Mouse (Mus musculus) layer of hippocampus, adult 18-20 months (tissue): ENCODE results near the gene Dcakd. TPM values are rescaled to one million over a fixed set of nuclear protein-coding genes. Genes with fewer than 3 reads are reported as not detected.
A peak's percentile ranks its signal among the peaks of the same experiment; 100 is the strongest.

Experiments used
- DNase-seq, 2 experiments: peaks; one replicate each; pipeline ENCODE4 v3.0.0; 2022; ENCODE audit warnings: low spot score in 2 of 2
- long read RNA-seq: library from polyadenylated mRNA; stranded (forward); transcript quantifications from one replicate; pipeline ENCODE4 v2.0.0, GENCODE M21; 2021
- total RNA-seq, 2 experiments: library from RNA; stranded (reverse); gene quantifications; 2 replicates each; pipeline ENCODE4 v1.2.3; 2021

The Dcakd gene
- 10 to 100 TPM; 68.9 to 69.0 TPM for total RNA-seq
- long read RNA-seq, transcript Dcakd-201 (5 exons, 1,744 nt) = major isoform, 71 of 88 reads
- long read RNA-seq, partial matches to known transcripts = 5 of 88 reads
- long read RNA-seq, other reads (novel, unspliced or antisense) = 12 of 88 reads

DNA sequence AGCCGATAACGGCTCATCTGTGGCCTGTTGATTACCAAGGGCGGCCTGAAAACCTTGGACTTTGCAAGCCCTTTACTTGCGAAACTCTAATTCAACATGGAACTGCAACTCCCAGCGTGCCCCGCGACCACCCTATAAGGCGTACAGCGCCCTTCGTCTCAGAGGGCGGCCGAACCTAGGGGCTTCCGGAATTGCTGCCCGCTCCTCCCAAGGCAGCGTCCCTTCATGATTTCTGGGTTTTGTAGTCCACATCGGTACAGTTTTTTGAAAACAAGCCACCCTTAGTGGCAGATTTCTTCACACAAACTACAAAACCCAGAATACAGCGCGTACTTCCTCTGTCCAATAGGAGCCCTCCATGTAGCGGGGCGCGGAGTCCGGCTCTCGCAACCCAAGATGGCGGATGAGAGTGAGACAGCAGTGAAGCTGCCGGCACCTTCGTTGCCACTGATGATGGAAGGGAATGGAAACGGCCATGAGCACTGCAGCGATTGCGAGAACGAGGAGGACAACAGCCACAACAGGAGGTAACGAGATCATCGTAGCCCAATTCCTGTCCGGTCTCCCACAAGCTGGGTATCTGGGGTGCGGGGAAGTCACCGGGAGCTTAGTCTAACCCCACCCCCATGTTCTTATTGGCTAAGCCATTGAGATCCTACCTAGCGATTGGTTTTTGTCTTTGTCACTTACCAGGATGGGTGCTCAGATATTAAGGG lies at the start of gene Dcakd, which contains the start of gene Nmt1:
Gene Dcakd, minus strand, starts transcription at position 158 of the 716 bp plus-strand sequence.
Gene Nmt1, plus strand, starts transcription at position 15 of the 716 bp plus-strand sequence.
- DNase-seq = peak; percentile 95 to 97

DNA sequence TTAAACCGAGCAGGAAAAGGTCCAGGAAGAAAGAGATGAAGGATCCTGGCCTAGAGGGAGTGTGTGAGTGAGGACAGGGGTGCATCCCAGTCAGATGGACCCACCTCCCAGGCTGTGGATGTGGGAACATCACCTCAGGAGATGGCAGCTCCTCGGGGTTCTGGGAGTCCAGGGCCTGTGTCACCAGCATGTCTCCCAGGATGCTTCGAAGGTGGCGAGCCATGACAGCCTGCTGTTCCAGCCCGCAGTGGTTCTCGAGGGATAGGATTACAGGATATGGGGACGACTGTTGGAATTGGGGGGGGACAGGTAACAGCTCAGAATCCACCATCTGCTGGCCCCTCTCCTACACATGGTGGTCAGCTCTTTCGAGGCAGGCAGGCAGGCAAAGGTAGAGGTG lies 48.4 kb upstream of the Dcakd start:
- no peak for DNase-seq

DNA sequence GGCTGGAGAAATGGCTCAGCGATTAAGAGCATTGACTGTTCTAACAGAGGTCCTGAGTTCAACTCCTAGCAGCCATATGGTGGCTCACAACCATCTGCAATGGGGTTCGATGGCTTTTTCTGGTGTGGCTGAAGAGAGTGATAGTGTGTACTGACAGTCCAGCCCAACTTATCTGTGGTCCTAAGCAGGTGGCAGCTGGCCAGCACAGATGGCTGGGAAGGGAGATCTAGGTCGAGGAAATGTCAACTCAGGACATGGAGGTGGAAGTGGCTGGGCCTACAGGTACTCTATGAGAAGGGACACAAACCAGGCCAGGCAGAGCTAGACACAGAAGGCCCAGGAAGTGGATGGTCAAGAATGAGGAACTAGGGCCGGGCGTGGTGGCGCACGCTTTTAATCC lies 47.9 kb upstream of the Dcakd start:
- no peak for DNase-seq

DNA sequence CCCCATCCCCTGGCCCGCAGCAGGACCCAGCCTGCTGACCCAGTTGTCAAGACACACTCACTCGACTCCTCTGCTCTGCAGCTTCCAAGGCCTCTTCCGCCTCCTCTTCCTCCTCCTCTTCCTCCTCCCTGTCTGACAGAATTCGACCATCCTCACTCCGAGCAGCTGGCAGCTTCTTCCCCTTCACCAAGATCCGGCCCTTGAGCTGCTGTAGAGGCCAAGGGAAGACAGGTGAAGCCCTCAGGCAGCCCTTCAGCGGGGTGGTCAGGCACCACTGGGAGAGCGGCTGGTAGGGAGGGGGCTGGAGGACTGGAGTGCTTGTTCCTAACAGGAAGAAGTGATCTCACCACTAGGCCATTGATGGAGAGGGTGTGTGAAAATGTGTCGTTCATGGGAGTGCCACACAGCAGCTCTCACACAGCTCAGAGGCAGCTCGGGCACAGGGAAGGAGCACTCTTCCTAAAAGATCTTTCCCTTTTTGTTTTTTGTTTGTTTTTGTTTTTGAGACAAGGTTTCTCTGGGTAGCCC lies 46.7 kb upstream of the Dcakd start:
- DNase-seq = no peak

DNA sequence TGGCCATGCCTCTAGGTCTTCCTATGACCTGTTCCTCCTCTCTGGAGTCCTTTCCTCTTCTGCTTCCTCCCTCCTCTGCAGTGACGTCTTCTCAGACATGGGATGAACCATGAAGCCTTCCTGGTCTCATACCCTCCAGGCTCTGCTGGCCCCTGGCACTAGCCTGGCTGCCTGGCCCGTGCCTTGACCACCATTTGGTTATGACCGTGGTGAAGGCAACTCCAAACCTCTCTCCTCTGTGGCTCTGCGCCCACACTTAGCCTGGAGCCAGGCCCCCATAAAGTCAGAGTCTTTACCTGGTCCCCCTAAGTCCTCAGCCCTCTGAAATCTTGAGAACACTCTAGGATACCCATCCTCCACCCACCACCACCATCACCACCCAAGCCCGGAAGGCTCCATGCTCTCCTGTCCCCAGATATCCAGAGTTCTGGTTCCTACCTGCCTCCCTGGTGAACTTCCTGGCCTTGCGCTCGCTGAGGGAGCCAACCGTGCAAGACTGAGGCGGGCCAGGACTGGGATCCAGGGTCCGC lies 46.1 kb upstream of the Dcakd start:
- no peak for DNase-seq

DNA sequence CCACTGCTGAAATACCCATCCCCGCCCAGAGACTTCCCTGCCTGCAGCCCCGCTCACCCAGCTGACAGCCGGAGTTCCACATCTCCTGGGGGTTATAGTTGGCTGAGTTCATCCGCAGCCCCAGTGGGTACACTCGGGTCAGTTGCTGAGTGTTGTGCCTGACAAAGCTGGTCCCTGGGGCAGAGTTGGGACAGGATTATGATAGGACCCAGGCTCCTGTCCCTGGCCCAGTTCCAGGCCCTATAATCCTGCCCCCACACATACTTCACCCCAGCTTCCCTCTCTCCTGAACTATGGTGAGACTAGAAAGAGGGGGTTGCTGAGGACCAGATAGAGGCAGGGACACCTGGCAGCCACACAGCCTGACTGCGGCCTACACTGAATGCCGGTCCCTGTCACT lies 45.5 kb upstream of the Dcakd start:
- DNase-seq = no peak

DNA sequence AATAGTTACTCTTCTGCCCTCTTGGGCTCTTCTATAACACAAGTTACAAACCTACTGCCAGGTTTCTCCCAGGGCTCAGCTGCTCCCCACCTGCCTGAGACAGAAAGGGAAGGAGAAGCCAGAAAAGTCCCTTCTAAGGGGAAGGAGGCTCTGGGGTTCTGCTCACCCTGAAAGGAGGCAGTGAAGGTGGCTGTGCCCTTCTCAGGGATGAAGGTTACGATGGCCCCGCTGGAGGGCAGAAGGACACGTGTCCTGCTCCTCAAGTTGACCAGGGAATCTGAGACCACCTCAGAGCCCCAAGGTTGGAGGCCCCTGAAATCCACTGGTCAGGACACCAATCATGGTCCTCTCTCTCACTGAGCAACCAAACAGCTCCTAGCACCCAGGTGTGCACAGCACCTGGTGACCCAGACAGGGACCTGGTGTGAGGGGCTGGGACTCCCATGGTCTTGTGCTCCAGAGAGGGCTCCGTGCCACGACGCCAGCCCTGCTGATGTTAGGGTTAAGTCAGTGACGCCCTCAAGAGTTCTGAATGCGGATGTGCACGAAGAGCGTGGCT lies 42.3 kb upstream of the Dcakd start:
- DNase-seq = no peak

DNA sequence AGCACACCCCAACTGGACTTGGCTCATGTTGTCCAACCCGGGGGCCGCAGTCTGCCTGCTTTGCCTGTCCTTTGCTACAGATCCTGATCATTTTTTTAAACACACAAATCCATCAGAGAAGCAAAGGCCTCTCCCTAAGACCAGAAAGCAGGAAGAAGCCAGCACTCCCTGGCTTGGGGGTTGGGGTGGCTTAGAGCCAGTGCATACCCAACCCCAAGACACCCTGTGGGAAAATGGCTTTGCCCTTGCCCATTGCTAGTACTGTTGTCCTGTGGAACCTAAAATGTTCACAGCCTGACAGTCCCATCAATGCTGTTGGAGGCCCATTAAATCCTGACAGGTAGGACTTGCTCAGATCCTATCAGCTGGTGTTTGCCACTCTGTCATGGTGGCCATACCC lies 41.6 kb upstream of the Dcakd start:
- no peak for DNase-seq

DNA sequence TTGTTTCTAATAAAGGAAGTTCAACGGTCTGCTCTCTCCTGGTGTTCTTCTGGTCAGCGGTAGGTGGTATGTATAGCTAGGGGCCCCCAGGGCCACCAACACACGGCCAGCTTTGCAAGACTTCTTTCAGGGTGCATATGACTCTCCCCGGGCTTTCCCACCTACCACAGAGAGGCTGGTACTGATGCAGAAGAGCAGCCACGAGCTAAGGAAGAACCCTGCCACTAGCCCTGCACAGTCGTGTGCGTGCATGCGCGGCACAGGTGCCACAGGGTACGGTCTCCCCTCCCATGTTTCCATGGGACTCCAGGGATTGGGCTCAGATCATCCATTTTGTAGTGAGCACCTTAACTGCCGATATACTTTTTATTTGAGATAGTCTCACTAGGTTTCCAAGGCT lies 40.8 kb upstream of the Dcakd start:
- no peak for DNase-seq

DNA sequence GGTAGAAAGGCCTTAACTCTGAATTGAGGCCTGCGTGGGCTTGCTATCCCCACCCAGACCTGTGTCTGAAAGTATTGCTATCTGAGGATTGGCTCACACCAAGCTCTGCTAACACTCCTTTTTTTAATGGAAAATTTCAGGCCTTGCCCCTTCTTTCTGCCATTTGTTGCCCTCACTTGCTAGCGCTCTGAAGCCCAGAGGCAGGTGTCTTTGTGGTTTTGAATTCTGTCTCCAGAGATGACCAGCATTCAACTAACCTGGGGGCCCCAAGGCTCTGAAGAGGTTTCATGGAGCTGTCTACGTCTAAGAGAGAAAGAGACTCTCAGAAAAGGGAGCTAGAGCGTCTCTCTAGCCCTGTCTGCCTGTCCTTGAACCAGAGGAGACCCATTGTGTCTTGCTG lies 40.1 kb upstream of the Dcakd start:
- DNase-seq = no peak

DNA sequence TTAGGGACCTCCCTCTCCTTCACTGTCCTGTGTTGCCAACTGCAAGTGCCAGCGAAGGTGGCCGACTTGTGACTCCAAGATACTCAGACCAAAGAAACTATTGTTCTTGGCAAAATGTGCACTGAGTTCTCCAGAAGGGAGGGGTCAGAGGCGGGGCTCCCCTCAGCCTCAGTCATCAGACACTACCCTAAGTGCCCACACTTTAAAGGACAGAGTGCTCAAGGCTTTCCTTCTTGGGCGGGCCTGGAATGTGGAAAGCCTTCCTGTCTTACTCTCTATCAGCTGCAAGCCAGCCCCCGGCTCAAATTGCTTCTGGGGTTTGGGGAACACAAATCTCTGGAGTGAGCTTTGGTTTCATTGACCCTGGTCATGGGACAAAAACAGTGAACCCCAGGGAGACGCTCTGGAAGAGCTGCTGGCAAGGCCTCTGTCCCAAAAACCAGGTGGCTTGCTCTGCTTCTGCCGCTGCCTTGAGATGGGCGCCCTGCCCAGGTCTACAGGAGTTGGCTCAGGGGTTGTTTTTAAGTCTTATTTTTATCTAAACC lies 39.4 kb upstream of the Dcakd start:
- no peak for DNase-seq

DNA sequence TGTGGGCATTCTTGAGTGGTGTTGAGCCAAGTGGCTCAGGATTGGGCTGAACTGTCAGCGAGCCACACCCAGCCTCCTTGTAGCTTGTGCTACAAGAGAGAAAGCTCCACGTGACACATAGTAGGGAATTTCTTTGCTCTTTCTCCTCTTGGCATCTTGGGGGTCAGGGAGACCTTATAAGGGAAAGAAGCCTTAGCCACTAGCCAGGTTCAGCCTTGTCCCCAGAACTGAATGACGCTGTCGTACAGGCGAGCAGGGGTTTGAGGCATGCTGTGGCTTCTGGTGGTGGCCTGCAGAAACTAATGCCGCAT lies 38.9 kb upstream of the Dcakd start:
- no peak for DNase-seq

DNA sequence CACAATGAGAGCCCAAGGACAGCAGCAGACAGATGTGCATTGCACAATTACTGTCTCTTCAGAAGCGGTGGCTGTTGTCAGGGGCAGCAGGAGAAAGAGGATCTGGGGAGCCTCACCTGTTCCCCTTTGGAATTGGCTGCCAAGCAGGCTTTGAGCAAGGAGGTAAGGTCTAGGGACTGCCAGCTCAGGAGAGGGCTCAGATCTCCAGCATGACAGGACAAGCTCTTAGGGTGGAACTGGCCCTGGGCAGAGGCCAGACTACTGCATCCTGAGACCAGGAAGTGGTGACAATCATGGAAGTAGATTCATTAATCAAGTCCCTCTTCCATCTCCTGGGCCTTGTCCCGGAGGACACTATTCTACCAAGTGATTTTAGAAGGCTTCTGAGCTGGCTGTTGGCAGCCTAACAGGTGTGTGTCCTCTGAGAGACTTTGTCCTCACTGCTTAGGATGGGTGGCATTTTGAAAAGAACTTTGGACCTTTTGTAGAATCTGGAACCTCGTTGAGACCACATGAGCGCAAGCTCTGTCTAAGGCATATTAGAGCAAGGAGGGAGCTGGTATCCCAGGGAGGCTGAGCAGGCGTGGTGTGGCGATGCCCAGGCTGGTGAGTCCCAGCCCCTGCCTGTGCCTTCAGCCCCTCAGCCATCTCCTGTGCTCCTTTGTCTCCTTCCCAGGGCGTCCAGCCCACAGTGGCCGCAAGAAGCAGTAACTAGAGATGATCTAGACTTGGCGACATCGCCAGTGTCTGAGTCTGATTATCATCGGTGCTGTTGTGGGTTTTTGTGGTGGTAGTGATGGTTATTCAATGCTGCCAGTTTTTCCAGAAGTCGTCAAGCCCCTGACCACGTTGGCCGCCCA lies 38.3 kb upstream of the Dcakd start:
- no peak for DNase-seq

DNA sequence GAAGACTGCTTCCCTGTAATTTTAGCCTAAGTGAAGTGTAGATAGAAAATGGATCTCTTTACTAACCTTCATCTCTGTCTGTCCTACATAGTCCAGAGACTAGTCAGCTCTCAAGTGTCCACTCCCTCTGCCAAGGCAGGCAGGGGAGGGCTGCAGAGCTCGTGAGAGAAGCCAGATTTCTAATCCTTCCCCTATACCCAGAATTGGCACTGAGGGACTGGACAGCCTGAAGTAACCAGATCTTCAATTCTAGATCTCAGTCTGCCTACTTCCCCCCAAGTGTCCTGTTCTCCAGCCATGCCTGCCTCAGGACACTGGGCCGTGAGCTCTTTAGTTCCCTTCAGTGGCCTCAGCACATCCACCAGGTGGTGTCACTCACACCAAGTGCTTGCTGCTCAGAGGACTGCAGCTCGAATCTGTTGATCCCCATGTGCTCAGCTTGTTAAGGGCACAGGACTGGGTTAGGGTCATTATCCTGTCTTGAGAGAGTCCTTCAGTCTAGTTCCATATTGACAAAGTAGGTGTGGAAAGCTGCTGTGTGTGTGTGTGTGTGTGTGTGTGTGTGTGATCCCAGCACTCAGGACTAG lies 30.5 kb upstream of the Dcakd start:
- DNase-seq = no peak

DNA sequence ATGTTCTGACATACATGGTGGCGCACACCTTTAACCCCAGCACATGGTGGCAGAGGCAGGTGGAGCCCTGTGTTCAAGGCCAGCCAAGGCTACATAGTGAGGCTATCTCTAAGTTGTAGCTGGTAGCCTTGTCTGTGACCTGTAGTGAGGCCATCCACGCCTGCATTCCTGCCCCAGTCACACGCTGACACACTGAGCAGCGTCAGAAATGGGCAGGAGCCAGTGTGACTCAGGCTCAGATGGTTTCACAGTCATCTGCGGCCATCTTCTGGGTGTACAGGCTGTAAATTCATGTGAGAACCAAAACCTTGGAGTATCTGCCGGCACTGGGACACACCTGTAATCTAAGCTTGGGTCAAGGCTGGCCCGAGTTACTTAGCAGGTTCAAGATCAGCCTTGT lies 28.5 kb upstream of the Dcakd start:
- DNase-seq = no peak

DNA sequence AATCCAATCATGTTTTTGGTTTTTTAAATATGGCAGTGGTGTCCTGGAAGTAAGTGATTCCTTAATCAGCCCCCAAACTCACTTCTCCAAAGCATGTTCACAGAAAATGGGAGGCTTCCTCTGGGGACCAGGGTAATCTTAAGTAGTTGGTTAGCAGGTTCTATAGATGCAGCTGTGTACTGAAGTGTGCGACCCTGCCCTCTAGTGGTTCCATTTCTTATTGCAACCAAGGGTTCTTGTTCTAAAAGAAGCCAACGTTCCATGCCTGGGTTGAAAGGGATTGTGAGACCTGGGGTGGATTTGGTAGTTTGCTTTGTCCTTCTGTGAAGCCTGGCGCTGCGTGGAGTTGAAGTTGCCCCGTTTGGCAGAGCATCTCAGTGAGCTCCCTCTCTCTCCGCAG lies 26.7 kb upstream of the Dcakd start:
- DNase-seq = peak; percentile 62 to 92

DNA sequence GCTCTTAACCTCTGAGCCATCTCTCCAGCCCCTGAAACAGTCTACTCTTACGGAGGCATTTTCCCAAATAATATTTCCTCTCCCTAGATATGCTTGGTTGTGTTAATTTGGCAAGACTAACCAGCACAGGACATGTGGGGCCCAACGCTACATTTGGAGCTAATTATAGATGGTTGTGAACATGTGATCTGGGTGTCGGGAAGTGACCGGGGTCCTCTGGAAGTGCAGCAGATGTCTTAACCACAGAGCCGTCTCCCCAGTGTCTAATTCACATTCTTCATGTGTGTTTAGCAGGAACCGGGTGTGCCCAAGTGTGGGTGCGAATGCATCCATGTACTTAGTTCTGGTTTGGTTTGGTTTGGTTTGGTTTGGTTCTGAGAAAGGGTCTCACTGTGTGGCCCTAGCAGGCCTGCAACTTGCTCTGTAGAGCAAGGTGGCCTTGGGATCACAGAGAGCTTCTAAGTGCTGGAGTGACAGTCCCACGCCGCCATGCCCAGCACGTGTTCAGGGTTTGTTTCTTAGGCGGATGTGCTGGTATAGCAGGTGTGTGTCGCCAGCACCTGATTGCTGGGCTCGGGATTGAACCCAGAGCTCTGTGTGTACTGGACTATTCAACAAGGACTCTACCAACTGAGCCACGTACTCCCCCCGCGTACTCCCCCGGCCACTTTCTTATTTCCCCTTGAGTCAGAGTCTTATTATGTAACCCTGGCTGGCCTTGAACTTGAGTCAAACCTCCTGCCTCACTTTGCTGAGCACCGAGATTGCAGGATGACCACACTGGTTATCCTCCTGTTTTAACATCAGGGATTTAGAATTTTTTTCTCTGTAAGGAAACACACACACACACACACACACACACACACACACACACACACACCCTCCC lies 25.3 kb upstream of the Dcakd start:
- no peak for DNase-seq

DNA sequence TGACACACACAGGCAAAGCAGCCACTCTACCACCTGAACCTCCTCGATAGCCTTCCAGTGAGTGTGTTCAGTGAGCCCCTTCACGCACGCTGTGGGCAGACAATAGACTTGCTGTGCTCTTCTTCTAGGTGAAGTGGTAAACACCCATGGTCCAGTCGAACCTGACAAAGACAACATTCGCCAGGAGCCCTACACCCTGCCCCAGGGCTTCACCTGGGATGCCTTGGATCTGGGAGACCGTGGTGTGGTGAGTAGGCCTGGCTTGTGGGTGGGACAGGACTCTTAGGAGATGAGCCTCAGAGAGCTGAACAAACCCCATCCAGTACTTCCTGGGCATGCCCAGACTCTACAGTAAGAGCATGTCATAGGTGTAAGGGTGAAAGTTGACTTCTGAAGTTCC lies 23.9 kb upstream of the Dcakd start:
- no peak for DNase-seq

DNA sequence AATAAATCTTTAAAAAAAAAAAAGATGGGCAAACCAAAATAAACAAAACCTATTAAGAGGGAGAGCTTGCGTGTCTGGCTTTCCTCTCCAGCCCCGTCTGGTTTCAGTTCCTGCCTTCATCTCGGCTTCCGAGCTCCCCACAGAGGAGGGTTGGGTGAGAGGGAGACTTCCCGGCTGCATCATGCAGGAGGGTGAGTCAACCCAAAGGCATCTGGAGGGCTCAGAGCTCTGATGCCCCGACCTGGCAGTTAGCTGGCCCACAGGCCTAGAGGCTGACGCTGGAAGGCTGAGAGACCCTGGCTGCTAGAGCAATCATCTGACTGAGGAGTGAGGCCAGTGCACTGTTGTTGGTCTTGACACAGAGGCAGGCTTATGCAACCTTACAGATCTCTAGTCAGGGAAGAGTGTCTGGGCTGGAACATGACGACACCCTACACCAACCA lies 23.1 kb upstream of the Dcakd start:
- DNase-seq = peak in 1 of 2 experiments; percentile 64

DNA sequence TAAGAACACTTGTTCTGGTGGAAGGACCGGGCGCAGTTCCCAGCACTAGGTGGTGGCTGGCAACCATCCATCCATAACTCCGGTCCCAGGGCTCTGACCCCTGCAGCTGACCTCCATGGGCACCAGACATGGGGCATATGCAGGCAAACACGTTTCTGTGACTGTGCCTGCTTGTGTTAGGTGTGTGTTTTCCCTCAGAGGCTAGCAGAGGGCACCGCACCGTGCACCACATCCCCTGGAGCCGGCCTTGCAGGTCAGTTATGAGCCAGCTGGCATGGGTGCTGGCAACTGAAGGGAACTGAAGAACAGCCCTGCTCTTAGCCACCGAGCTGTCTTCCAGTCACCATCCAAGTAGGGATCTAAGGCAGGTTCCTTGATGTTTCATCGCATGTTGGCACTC lies 22.0 kb upstream of the Dcakd start:
- DNase-seq = no peak
